Mouse (Mus musculus) kidney, embryonic 16.5 days (tissue): ENCODE measurements around the gene Ost4. TPM values are rescaled to one million over a fixed set of nuclear protein-coding genes. Genes with fewer than 3 reads are reported as not detected.

Experiments used
- ATAC-seq: fragments of 200-750 bp; cut with Nextera tagmentation; 2 replicates; pipeline ENCODE4 v1.8.0; 2017; ENCODE audit warnings: moderate TSS enrichment; ENCODE audit not compliant: low FRiP score, low TSS enrichment
- H3K27ac ChIP-seq: fragments of 300-500 bp; sonication (generic); 2 replicates; pipeline ENCODE4 v1.5.1; 2014; ENCODE audit warnings: low read length
- H3K27me3 ChIP-seq: fragments of 300-500 bp; sonication (generic); 2 replicates; pipeline ENCODE4 v1.6.1; 2014; ENCODE audit warnings: low read length, control low read depth, mixed read lengths; ENCODE audit not compliant: insufficient read depth
- H3K36me3 ChIP-seq: fragments of 300-500 bp; sonication (generic); 2 replicates; pipeline ENCODE4 v1.6.1; 2014; ENCODE audit warnings: low read length, control low read depth, mixed read lengths; ENCODE audit not compliant: insufficient read depth
- H3K4me1 ChIP-seq: fragments of 300-500 bp; sonication (generic); 2 replicates; pipeline ENCODE4 v1.6.1; 2014; ENCODE audit warnings: low read length, control low read depth, mixed read lengths; ENCODE audit not compliant: insufficient read depth
- H3K4me2 ChIP-seq: fragments of 300-500 bp; sonication (generic); replicated peaks from 2 replicates; pipeline ENCODE4 v1.6.1; 2014; ENCODE audit warnings: low read depth, low read length
- H3K4me3 ChIP-seq: fragments of 300-500 bp; sonication (generic); 2 replicates; pipeline ENCODE4 v1.5.1; 2014; ENCODE audit warnings: mild to moderate bottlenecking, low read length
- H3K9ac ChIP-seq: fragments of 300-500 bp; sonication (generic); replicated peaks from 2 replicates; pipeline ENCODE4 v1.6.1; 2014; ENCODE audit warnings: low read length
- H3K9me3 ChIP-seq: fragments of 300-500 bp; sonication (generic); 2 replicates; pipeline ENCODE4 v1.6.1; 2016; ENCODE audit warnings: low read length, control low read depth
- WGBS: fragments of 180-500 bp; shearing (Covaris S2); extraction: QIAGEN DNeasy Blood & Tissue Kit; methylation state at CpG from one replicate; pipeline ENCODE4 v1.1.7; 2014; 5-methylcytosine and 5-hydroxymethylcytosine counted together
- polyA plus RNA-seq: library from polyadenylated mRNA; unstranded; fragments of >200 nt; fragmentation: Nextera tagmentation; extraction: Ambion mirVana; gene quantifications from 2 replicates; pipeline ENCODE4 v1.2.1, GENCODE M21; 2015

Gene Ost4
- polyA plus RNA-seq, 1 experiment from 2014 or later, result 467 TPM

GRCm38 (mm10) chr5:30868981-30869380, 38.6 kb downstream of the Ost4 start:
- ATAC-seq, result no peak
- 16% methylated on average over 9 of the region's 9 CpGs for WGBS
- Histone ChIP-seq H3K9me3 (no peaks in the 10 kb centered on the region), H3K27me3 (no peaks in the 10 kb centered on the region), H3K4me2 (peak overlapping the region; percentile 71), H3K4me3 (peak overlapping the region; percentile 92), H3K27ac (peak overlapping the region; percentile 4; the same call in 1 of the 2 replicates), H3K36me3 (peaks cover 30% of the 10 kb centered on the region), H3K4me1 (peaks cover 15% of the 10 kb centered on the region), H3K9ac (peak overlapping the region; percentile 93)

DNA sequence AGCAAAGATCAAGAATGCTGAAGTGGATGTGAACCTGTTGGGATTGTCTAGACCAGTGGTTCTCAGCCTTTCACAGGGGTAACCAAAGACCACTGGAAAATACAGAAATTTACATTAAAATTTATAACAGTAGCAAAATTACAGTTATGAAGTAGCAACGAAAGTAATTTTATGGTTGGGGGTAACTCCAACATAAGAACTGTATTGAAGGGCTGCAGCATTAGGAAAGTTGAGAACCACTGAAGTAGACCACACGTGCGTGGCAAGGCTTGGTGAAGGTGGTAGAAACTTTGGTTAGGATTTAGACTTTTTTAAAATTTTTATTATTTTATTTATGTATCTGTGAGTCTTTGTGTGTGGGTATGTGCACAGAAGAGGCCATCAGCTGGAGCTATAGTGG, 39.9 kb downstream of the Ost4 start, which contains the start of gene Tmem214:
TSS of gene Tmem214 (plus strand) at position 301 of the 400 bp plus-strand sequence.
- 93% methylated on average over 3 of the region's 3 CpGs for WGBS
- H3K4me2 ChIP-seq, result peak within 1 kb of the TSS; percentile 71
- peaks cover 15% of the 10 kb centered on the region for H3K4me1 ChIP-seq
- peak within 1 kb of the TSS; percentile 93 for H3K9ac ChIP-seq
- no peaks in the 10 kb centered on the region for H3K9me3 ChIP-seq
- no peak for ATAC-seq
- no peak within 1 kb of the TSS for H3K4me3 ChIP-seq
- H3K36me3 ChIP-seq, result peaks cover 18% of the 10 kb centered on the region
- H3K27me3 ChIP-seq, result no peaks in the 10 kb centered on the region
- H3K27ac ChIP-seq, result peak within 1 kb of the TSS; percentile 4; the same call in 1 of the 2 replicates

DNA sequence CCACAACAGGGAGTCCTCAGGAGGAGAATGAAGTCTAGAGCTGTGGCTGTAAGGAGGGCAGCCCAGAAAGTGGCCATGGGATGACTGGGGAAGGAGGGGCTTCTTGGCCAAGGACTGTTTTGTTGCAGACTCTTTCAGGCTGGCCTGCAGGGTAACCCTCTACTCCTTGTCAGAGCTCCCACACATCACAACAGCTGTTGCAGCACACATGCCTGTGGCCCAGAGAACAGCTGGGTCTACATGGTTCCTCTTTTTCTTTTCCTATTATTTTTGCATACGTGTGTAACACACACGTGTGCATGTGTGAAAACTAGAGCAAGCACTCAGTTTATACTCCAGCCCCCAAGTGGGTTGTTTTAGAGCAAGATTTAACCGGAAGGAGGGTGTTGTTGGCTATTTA, 40.7 kb downstream of the Ost4 start:
- no peak overlapping the region for H3K4me2 ChIP-seq
- peaks cover 15% of the 10 kb centered on the region for H3K4me1 ChIP-seq
- H3K9me3 ChIP-seq, result no peaks in the 10 kb centered on the region
- H3K27me3 ChIP-seq, result no peaks in the 10 kb centered on the region
- no peak overlapping the region for H3K4me3 ChIP-seq
- ATAC-seq, result no peak
- no peak overlapping the region for H3K9ac ChIP-seq
- H3K27ac ChIP-seq, result no peak overlapping the region
- WGBS, result 88% methylated on average over 3 of the region's 3 CpGs
- H3K36me3 ChIP-seq, result peaks cover 11% of the 10 kb centered on the region

GRCm38 (mm10) chr5:30864322-30864721, 43.3 kb downstream of the Ost4 start:
- peaks cover 8% of the 10 kb centered on the region; the same call in 1 of the 2 replicates for H3K36me3 ChIP-seq
- no peak overlapping the region for H3K4me3 ChIP-seq
- H3K27me3 ChIP-seq, result no peaks in the 10 kb centered on the region
- no peak overlapping the region for H3K9ac ChIP-seq
- 50% methylated on average over 15 of the region's 15 CpGs for WGBS
- 0 out of 2 replicates have a peak, but pooled peaks cover 7% of the 10 kb centered on the region for H3K4me1 ChIP-seq
- 0 out of 2 replicates have a peak, but pooled peaks cover 8% of the 10 kb centered on the region for H3K9me3 ChIP-seq
- no peak overlapping the region for H3K4me2 ChIP-seq
- ATAC-seq, result no peak
- H3K27ac ChIP-seq, result no peak overlapping the region

GRCm38 (mm10) chr5:30863852-30864251, 43.7 kb downstream of the Ost4 start:
- H3K9ac ChIP-seq, result no peak overlapping the region
- 64% methylated on average over 4 of the region's 4 CpGs for WGBS
- no peak overlapping the region for H3K4me3 ChIP-seq
- no peaks in the 10 kb centered on the region for H3K27me3 ChIP-seq
- peak; percentile 49 for ATAC-seq
- H3K9me3 ChIP-seq, result 0 out of 2 replicates have a peak, but pooled peaks cover 8% of the 10 kb centered on the region
- H3K4me1 ChIP-seq, result 0 out of 2 replicates have a peak, but pooled peaks cover 5% of the 10 kb centered on the region
- H3K27ac ChIP-seq, result no peak overlapping the region
- peaks cover 8% of the 10 kb centered on the region; the same call in 1 of the 2 replicates for H3K36me3 ChIP-seq
- no peak overlapping the region for H3K4me2 ChIP-seq

- Histone ChIP-seq H3K36me3 (no peaks in the 10 kb centered on the region), H3K9me3 (0 out of 2 replicates have a peak, but pooled peaks cover 8% of the 10 kb centered on the region), H3K27ac (no peak overlapping the region), H3K4me3 (no peak overlapping the region), H3K9ac (no peak overlapping the region), H3K4me1 (peaks cover 6% of the 10 kb centered on the region), H3K27me3 (no peaks in the 10 kb centered on the region), H3K4me2 (no peak overlapping the region)
- ATAC-seq, result no peak
- 83% methylated on average over 2 of the region's 2 CpGs for WGBS
Observed at GRCm38 (mm10) chr5:30856124-30856523, 51.5 kb downstream of the Ost4 start.

Other genes with a start within 250 kb of the Ost4 start
- 266 and 282 TPM in 2 replicates for gene Cenpa, start 241.0 kb downstream of the Ost4 start, polyA plus RNA-seq
- 5.4 and 7.1 TPM in 2 replicates for gene Dpysl5, start 196.2 kb downstream of the Ost4 start, polyA plus RNA-seq
- 22.1 and 22.7 TPM in 2 replicates for gene Mapre3, start 93.1 kb downstream of the Ost4 start, polyA plus RNA-seq
- gene Tmem214, start 39.8 kb downstream of the Ost4 start, polyA plus RNA-seq, result 96.8 and 98.3 TPM in 2 replicates
- 23.9 and 27.1 TPM in 2 replicates for gene Agbl5, start 19.1 kb downstream of the Ost4 start, polyA plus RNA-seq
- 335 and 366 TPM in 2 replicates for gene Emilin1, start 5.6 kb upstream of the Ost4 start, polyA plus RNA-seq
- 38.8 and 41.4 TPM in 2 replicates for gene Khk, start 13.6 kb upstream of the Ost4 start, polyA plus RNA-seq
- 17.9 and 20.3 TPM in 2 replicates for gene Cgref1, start 37.8 kb upstream of the Ost4 start, polyA plus RNA-seq
- gene Preb, start 52.6 kb upstream of the Ost4 start, polyA plus RNA-seq, result 172 TPM in 2 replicates
- gene Tcf23, start 60.9 kb upstream of the Ost4 start, polyA plus RNA-seq, result 1.9 and 2.2 TPM in 2 replicates
- 158 and 163 TPM in 2 replicates for gene Atraid, start 140.5 kb upstream of the Ost4 start, polyA plus RNA-seq
- 14.6 and 14.7 TPM in 2 replicates for gene Slc5a6, start 141.1 kb upstream of the Ost4 start, polyA plus RNA-seq
- gene Cad, start 147.0 kb upstream of the Ost4 start, polyA plus RNA-seq, result 36.0 and 38.7 TPM in 2 replicates
- not detected in 2 replicates for gene Dnajc5g, start 198.5 kb upstream of the Ost4 start, polyA plus RNA-seq
- 3.4 and 4.5 TPM in 2 replicates for gene Slc30a3, start 200.4 kb upstream of the Ost4 start, polyA plus RNA-seq
- gene Trim54, start 208.9 kb upstream of the Ost4 start, polyA plus RNA-seq, result 0.19 and 0.28 TPM in 2 replicates
- gene Ucn, start 231.0 kb upstream of the Ost4 start, polyA plus RNA-seq, result not detected in 2 replicates
- 79.0 and 79.3 TPM in 2 replicates for gene Mpv17, start 246.5 kb upstream of the Ost4 start, polyA plus RNA-seq